Mouse (Mus musculus): ENCODE measurements at regions not wholly inside any gene's neighbourhood (a gene's known extent, or its start where the extent isn't known, plus 50 kb on each side); places are given as distances from the start of the nearest gene placed in this dataset.

GRCm38 (mm10) chr10:44997184-44997905 is 69.7 kb upstream of the Prep start:
- H3K27ac ChIP-seq: no peak overlapping the region
- no peak for ATAC-seq (ENCODE audit: low FRiP score)
- peak overlapping the region; percentile 17; the same call in 1 of the 2 replicates for H3K4me3 ChIP-seq (replicated peaks; ENCODE audit: low read length)
- H3K9me3 ChIP-seq (ENCODE audit: control insufficient read depth, low read length): no peaks in the 10 kb centered on the region
- WGBS: 5% methylated on average over 14 of the region's 14 CpGs
- no peaks in the 10 kb centered on the region for H3K27me3 ChIP-seq (ENCODE audit: control insufficient read depth, insufficient read depth, low read length)
- H3K36me3 ChIP-seq (replicated peaks; ENCODE audit: control insufficient read depth, insufficient read depth): no peaks in the 10 kb centered on the region
- peak overlapping the region; percentile 37 for H3K9ac ChIP-seq
- peak; percentile 57 for DNase-seq (ENCODE audit: low spot score)
- 0 out of 2 replicates have a peak, but pooled peaks cover 14% of the 10 kb centered on the region for H3K4me1 ChIP-seq (replicated peaks; ENCODE audit: control insufficient read depth, insufficient read depth, low read length)
- H3K4me2 ChIP-seq (replicated peaks): peak overlapping the region; percentile 49

GRCm38 (mm10) chr10:44995756-44996155 is 71.2 kb upstream of the Prep start:
- no peaks in the 10 kb centered on the region for H3K9me3 ChIP-seq (ENCODE audit: control insufficient read depth, low read length)
- no peaks in the 10 kb centered on the region for H3K27me3 ChIP-seq (ENCODE audit: control insufficient read depth, insufficient read depth, low read length)
- 0 out of 2 replicates have a peak, but pooled peaks cover 14% of the 10 kb centered on the region for H3K4me1 ChIP-seq (replicated peaks; ENCODE audit: control insufficient read depth, insufficient read depth, low read length)
- WGBS: 52% methylated on average over 6 of the region's 6 CpGs
- DNase-seq (ENCODE audit: low spot score) (no peak), ATAC-seq (ENCODE audit: low FRiP score) (no peak)
- no peaks in the 10 kb centered on the region for H3K36me3 ChIP-seq (replicated peaks; ENCODE audit: control insufficient read depth, insufficient read depth)
- no peak overlapping the region for H3K4me3 ChIP-seq (replicated peaks; ENCODE audit: low read length)
- no peak overlapping the region for H3K9ac ChIP-seq
- no peak overlapping the region for H3K4me2 ChIP-seq (replicated peaks)
- no peak overlapping the region for H3K27ac ChIP-seq

GRCm38 (mm10) chr10:44994385-44995281 is 72.4 kb upstream of the Prep start:
- Histone ChIP-seq H3K4me1 (replicated peaks; ENCODE audit: control insufficient read depth, insufficient read depth, low read length) (0 out of 2 replicates have a peak, but pooled peaks cover 7% of the 10 kb centered on the region), H3K36me3 (replicated peaks; ENCODE audit: control insufficient read depth, insufficient read depth) (no peaks in the 10 kb centered on the region), H3K4me3 (replicated peaks; ENCODE audit: low read length) (no peak overlapping the region), H3K4me2 (replicated peaks) (no peak overlapping the region), H3K27ac (no peak overlapping the region), H3K9me3 (ENCODE audit: control insufficient read depth, low read length) (no peaks in the 10 kb centered on the region), H3K9ac (no peak overlapping the region), H3K27me3 (ENCODE audit: control insufficient read depth, insufficient read depth, low read length) (no peaks in the 10 kb centered on the region)
- DNase-seq (ENCODE audit: low spot score): no peak
- ATAC-seq (ENCODE audit: low FRiP score): no peak
- 60% methylated on average over 17 of the region's 17 CpGs for WGBS

GRCm38 (mm10) chr10:44993470-44994260 is 73.3 kb upstream of the Prep start:
- 42% methylated on average over 10 of the region's 10 CpGs for WGBS
- ATAC-seq (ENCODE audit: low FRiP score): no peak
- no peaks in the 10 kb centered on the region for H3K36me3 ChIP-seq (replicated peaks; ENCODE audit: control insufficient read depth, insufficient read depth)
- no peak overlapping the region for H3K27ac ChIP-seq
- H3K4me3 ChIP-seq (replicated peaks; ENCODE audit: low read length): no peak overlapping the region
- H3K4me1 ChIP-seq (replicated peaks; ENCODE audit: control insufficient read depth, insufficient read depth, low read length): 0 out of 2 replicates have a peak, but pooled peaks cover 7% of the 10 kb centered on the region
- H3K4me2 ChIP-seq (replicated peaks): no peak overlapping the region
- H3K9me3 ChIP-seq (ENCODE audit: control insufficient read depth, low read length): no peaks in the 10 kb centered on the region
- no peaks in the 10 kb centered on the region for H3K27me3 ChIP-seq (ENCODE audit: control insufficient read depth, insufficient read depth, low read length)
- DNase-seq (ENCODE audit: low spot score): no peak
- no peak overlapping the region for H3K9ac ChIP-seq

- WGBS: 81% methylated on average over 6 of the region's 6 CpGs
- ATAC-seq (ENCODE audit: low FRiP score): no peak
- Histone ChIP-seq H3K9me3 (ENCODE audit: control insufficient read depth, low read length) (no peaks in the 10 kb centered on the region), H3K4me1 (replicated peaks; ENCODE audit: control insufficient read depth, insufficient read depth, low read length) (no peaks in the 10 kb centered on the region), H3K27me3 (ENCODE audit: control insufficient read depth, insufficient read depth, low read length) (no peaks in the 10 kb centered on the region), H3K4me3 (replicated peaks; ENCODE audit: low read length) (no peak overlapping the region), H3K36me3 (replicated peaks; ENCODE audit: control insufficient read depth, insufficient read depth) (no peaks in the 10 kb centered on the region), H3K4me2 (replicated peaks) (no peak overlapping the region), H3K27ac (no peak overlapping the region), H3K9ac (no peak overlapping the region)
- no peak for DNase-seq (ENCODE audit: low spot score)
Measured at GRCm38 (mm10) chr10:44989539-44989938, 77.5 kb upstream of the Prep start.

GRCm38 (mm10) chr10:44988756-44989155 is 78.2 kb upstream of the Prep start:
- no peak overlapping the region for H3K27ac ChIP-seq
- ATAC-seq (ENCODE audit: low FRiP score) (no peak), DNase-seq (ENCODE audit: low spot score) (no peak)
- no peak overlapping the region for H3K4me2 ChIP-seq (replicated peaks)
- no peaks in the 10 kb centered on the region for H3K4me1 ChIP-seq (replicated peaks; ENCODE audit: control insufficient read depth, insufficient read depth, low read length)
- no peaks in the 10 kb centered on the region for H3K9me3 ChIP-seq (ENCODE audit: control insufficient read depth, low read length)
- no peak overlapping the region for H3K9ac ChIP-seq
- WGBS: 80% methylated on average over 8 of the region's 8 CpGs
- no peaks in the 10 kb centered on the region for H3K27me3 ChIP-seq (ENCODE audit: control insufficient read depth, insufficient read depth, low read length)
- no peaks in the 10 kb centered on the region for H3K36me3 ChIP-seq (replicated peaks; ENCODE audit: control insufficient read depth, insufficient read depth)
- H3K4me3 ChIP-seq (replicated peaks; ENCODE audit: low read length): no peak overlapping the region

DNA sequence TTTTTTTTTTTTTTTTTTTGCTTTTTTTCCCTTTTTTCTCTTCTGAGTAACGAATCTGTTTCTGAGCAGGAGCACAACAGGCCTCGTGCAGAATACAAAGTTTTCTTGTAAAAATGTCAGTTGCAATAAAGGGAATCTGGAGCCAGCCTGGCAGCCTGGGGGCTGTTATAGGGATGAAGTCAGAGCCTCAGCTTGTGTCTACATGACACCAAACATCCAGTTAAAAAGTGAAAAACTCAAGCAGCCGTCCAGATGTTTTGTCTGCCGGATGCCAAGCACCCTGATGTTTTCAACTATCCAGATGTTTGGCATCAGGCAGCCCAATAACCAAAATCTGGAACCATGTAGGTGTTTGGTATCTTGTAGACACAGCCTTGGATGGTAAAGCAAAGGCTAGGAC is 79.4 kb upstream of the Prep start:
- no peak overlapping the region for H3K9ac ChIP-seq
- no peaks in the 10 kb centered on the region for H3K27me3 ChIP-seq (ENCODE audit: control insufficient read depth, insufficient read depth, low read length)
- no peaks in the 10 kb centered on the region for H3K9me3 ChIP-seq (ENCODE audit: control insufficient read depth, low read length)
- no peak for ATAC-seq (ENCODE audit: low FRiP score)
- H3K27ac ChIP-seq: no peak overlapping the region
- H3K4me1 ChIP-seq (replicated peaks; ENCODE audit: control insufficient read depth, insufficient read depth, low read length): no peaks in the 10 kb centered on the region
- DNase-seq (ENCODE audit: low spot score): no peak
- H3K36me3 ChIP-seq (replicated peaks; ENCODE audit: control insufficient read depth, insufficient read depth): no peaks in the 10 kb centered on the region
- H3K4me3 ChIP-seq (replicated peaks; ENCODE audit: low read length): no peak overlapping the region
- H3K4me2 ChIP-seq (replicated peaks): no peak overlapping the region
- 87% methylated on average over 4 of the region's 4 CpGs for WGBS

DNA sequence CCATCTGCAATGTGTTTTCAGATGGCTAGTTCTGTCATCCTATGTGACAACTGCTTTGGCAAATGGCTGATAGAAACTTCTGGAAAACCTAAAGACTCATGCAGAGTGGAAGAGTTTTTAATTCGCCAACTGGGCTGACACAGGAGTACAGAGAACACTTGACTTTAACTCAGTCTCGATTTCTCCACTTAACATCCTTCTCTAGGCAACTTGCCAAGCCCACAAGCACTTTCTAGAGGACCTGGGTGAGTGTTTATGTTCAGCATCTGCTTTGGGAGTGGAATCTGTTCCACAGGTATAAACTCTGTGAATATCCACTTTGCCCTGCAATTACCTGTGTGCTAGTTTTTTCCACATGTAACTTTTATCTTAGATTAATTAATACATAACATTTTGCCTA is 85.1 kb upstream of the Prep start:
- 75% methylated on average over 2 of the region's 2 CpGs for WGBS

GRCm38 (mm10) chr10:44976815-44977214 is 90.2 kb upstream of the Prep start:
- Histone ChIP-seq H3K36me3 (replicated peaks; ENCODE audit: control insufficient read depth, insufficient read depth) (no peaks in the 10 kb centered on the region), H3K9ac (no peak overlapping the region), H3K4me2 (replicated peaks) (no peak overlapping the region), H3K9me3 (ENCODE audit: control insufficient read depth, low read length) (no peaks in the 10 kb centered on the region), H3K27me3 (ENCODE audit: control insufficient read depth, insufficient read depth, low read length) (no peaks in the 10 kb centered on the region), H3K4me1 (replicated peaks; ENCODE audit: control insufficient read depth, insufficient read depth, low read length) (no peaks in the 10 kb centered on the region), H3K27ac (no peak overlapping the region), H3K4me3 (replicated peaks; ENCODE audit: low read length) (no peak overlapping the region)
- 95% methylated on average over 2 of the region's 2 CpGs for WGBS
- ATAC-seq (ENCODE audit: low FRiP score): no peak
- no peak for DNase-seq (ENCODE audit: low spot score)

More for the DNA sequence above, 85.1 kb upstream of the Prep start:
- Histone ChIP-seq H3K4me1 (replicated peaks; ENCODE audit: control insufficient read depth, insufficient read depth, low read length) (no peaks in the 10 kb centered on the region), H3K27ac (no peak overlapping the region), H3K9me3 (ENCODE audit: control insufficient read depth, low read length) (no peaks in the 10 kb centered on the region), H3K9ac (no peak overlapping the region), H3K4me2 (replicated peaks) (no peak overlapping the region), H3K4me3 (replicated peaks; ENCODE audit: low read length) (no peak overlapping the region), H3K36me3 (replicated peaks; ENCODE audit: control insufficient read depth, insufficient read depth) (no peaks in the 10 kb centered on the region), H3K27me3 (ENCODE audit: control insufficient read depth, insufficient read depth, low read length) (no peaks in the 10 kb centered on the region)
- ATAC-seq (ENCODE audit: low FRiP score) (no peak), DNase-seq (ENCODE audit: low spot score) (no peak)
